Mouse (Mus musculus): Measurements from ENCODE around the gene Anapc15. TPM values are rescaled to one million over a fixed set of nuclear protein-coding genes. Genes with fewer than 3 reads are reported as not detected.
"Not testable (repeated sequence)": the region's sequence is repeated elsewhere in the genome, so short reads cannot be mapped to it uniquely, and the experiment has no call there.

Anapc15 gene
- total RNA-seq, 2 experiments from 2014 or later: 27.4 to 35.2 TPM

DNA sequence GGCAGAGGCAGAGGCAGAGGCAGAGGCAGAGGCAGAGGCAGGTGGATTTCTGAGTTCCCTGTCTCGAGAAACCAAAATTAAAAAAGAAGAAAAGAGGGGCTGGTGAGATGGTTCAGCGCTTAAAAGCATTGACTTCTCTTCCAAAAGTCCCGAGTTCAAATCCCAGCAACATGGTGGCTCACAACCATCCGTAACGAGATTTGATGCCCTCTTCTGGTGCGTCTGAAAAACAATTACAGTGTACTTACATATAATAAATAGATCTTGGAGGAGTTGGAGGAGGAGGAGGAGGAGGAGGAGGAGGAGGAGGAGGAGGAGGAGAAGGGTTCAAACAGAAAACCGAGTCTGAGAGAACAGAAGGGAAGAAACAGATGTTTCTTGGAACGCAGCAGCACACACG is 32.2 kb downstream of the Anapc15 start:
- DNase-seq (ENCODE audit: low spot score in 2 of 2): no peak

DNA sequence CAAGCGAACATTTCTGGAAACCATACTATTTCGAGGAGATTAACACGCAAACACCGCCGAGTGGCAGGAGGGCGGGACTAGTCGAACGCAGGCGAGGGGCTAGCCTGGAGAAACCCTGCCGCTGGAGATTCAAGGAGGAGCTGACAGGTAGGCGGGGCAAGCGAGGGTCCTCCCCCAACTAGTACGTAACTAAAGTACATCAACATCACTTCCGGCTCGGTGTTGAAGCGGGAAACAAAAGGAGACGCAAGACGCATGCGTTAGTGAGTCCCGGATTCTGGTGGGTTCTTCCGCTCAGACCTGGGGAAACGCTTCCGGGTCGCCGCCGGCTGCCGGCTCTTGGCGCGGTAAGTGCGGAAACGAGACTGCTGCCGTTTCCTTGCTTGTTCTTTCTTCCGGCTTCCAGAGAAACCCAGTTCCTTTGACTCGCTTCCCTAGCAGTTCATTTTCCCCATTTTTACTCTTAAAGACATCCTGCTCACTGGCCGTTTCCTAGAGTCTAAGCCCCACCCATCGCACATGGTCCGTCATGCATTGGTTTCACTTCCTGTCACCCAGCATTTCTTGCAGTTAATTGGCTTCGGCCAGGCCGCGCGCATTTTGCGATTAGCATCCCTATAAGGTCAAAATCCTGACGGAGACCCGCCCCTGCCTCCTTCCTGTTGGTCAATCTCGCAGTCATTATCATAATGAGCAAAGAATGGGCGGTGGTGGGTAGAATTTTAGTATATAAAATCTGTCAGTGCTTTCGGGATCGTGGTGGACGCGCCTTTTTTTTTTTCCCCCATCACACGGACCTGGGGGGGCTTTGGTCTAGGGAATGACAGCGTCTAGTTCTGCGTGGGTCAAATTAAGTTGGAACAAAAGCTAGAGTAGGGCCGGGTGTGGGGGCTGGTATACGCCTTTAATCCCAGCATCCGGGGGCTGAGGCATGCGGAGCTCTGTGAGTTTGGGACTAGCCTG is 32.9 kb downstream of the Anapc15 start:
- peak; percentile 88 for DNase-seq (ENCODE audit: low spot score in 2 of 2)

DNA sequence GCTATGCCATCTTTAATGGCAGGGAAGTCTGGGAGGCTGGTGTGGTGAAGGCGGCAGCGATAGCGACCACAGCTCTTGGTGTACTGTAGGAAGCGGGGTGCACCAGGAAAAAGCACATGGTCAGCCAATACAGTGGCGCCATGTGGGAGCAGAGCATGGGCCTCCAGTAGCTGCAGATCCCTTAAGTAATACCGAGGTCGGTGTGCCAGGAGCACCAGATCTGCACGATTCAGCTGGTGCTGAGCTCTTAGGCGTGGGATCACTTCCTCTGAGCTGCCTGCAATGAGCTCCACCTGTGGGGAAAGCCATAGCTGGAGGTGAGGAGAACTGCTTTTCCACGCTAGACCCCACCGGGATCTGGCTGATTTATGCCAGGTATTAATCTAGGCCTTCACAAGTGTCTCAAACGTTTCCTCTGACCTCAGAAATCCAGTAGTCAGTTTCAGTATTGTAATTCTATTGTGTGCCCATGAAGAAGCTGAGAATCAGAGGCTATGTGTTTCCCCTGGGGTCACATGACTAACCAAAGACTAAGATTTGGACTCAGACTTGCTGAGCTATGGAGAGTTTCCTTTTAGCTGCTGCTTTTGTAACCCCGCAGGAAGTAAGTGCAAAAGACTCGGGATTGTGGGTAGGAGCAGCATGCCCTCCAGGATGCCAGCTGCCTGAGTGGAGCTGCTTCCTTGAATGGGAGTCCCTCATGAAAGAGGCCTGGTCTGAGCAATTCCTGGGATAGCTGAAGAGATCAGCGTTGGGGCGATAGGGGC is 37.0 kb downstream of the Anapc15 start:
- no peak for DNase-seq (ENCODE audit: low spot score in 2 of 2)

DNA sequence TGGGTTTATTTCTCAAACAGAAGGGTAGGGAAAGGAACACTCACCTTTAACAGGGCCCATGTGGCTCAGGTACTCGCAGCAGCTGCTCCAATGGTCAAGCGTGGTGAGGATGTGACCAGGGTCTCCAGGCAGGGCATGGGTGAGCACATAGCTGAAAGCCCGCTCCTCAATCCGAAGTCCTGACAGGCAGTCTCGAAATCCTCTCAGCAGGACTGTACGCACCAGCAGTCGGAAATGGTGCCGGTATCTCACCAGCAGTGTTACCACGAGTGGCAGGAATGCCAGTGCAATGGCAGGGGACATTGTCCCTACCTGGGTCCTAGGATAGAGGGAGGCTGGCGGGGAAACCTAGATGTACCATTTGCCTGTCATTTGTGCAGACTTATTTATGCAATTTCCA is 38.5 kb downstream of the Anapc15 start:
- no peak for DNase-seq (ENCODE audit: low spot score in 2 of 2)

DNA sequence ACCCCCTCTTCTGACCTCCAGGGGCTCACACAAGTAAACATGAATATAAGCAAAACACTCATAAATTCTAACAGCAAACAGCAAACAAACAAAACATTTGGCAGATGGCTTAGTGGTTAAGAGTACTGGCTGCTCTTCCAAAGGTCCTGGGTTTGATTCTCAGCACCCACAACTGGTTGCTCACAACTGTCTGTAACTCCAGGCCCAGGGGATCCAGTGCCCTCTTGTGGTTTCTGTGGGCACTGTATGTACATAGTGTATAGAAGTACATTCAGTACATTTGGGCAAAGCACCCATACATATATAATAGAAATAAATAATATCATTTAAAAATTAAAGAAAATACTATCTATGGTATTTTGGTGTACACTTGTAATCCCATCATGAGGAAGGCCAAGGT is 39.3 kb downstream of the Anapc15 start:
- DNase-seq (ENCODE audit: low spot score in 2 of 2): no peak

GRCm38 (mm10) chr7:101905561-101906286 is 42.2 kb downstream of the Anapc15 start, which contains the start of gene Lamtor1:
Gene Lamtor1 (plus strand): TSS chr7:101905904.
- peak; percentile 97 to 98 for DNase-seq (ENCODE audit: low spot score in 2 of 2)

- no peak for DNase-seq (ENCODE audit: low spot score in 2 of 2)
Measured at GRCm38 (mm10) chr7:101906287-101906681, 42.8 kb downstream of the Anapc15 start, which contains the start of gene Tomt. Gene Tomt (minus strand): TSS chr7:101906359.

DNA sequence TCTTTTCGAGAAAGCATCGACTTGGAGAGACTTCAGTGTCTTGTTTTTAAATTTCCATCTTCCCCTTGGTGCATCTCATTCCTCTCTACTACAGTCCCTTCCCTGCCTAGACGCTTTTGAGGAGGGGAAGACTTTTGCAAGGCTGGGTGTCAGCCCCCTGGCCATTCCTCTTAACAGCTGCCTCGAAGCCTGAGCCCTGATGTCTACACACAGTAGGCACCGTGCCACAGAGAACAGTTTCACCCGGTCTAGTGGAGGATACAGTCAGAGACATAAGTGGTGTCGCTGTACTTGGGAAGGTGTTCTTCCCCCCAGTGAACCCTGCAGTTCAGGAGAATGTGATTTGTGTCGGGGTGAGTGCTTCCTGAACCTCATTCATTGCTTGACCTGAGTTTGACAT is 43.2 kb downstream of the Anapc15 start:
- no peak for DNase-seq (ENCODE audit: low spot score in 2 of 2)

- no peak for DNase-seq (ENCODE audit: low spot score in 2 of 2)
Measured at GRCm38 (mm10) chr7:101908367-101908766, 44.9 kb downstream of the Anapc15 start.

DNA sequence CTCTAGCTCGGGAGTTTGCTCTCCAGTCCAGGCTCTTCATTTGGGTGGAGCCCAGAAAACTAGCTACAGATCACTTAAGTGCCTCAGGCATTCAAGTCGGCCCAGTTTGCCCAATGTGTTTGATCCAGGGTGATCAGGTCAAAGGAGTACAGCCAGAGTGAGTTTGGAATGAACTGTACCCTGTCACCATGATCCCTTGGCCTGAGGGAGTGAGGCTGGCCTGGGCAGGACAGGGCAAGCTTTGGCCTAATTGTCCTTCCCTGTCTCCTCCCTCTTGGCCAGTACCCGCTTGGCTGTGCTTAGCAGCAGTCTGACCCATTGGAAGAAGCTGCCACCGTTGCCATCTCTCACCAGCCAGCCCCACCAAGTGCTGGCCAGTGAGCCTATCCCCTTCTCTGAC is 46.6 kb downstream of the Anapc15 start:
- DNase-seq (ENCODE audit: low spot score in 2 of 2): no peak

GRCm38 (mm10) chr7:101911982-101912381 is 48.5 kb downstream of the Anapc15 start:
- no peak for DNase-seq (ENCODE audit: low spot score in 2 of 2)

DNA sequence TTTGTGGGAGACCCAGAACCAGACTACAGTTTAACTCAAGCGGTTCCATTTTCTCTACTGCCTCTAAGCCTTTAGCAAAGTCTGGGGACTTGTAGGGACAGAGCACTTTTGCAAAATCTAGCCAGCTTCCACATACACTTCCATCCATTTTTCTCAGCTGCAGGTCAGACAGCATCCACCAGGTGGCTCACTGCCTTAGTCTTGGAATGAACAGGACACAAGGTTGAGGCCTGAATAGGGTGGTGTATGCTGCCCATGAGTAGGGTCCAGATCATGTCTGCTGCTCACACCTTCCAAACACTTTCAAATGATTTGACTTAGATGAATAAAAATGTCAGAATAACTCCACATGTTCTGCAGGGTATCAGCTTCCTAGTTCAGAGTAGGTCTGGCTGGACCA is 54.6 kb downstream of the Anapc15 start:
- DNase-seq (ENCODE audit: low spot score in 2 of 2): peak; percentile 60 to 64

DNA sequence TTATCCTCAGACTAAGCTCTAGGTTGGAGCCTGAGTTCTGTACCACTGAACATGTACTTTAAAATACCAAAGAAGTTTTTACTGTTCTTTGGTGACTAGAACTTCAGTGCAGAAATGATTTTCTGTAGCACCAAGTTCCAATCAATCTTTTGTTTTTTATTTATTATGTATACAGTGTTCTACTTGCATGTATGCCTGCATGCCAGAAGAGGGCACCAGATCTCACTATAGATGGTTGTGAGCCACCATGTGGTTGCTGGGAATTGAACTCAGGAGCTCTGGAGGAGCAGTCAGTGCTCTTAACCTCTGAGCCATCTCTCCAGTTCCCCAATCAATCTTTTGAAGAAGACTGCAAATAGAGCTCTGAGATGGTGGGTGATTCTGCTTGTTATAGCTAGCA is 62.4 kb downstream of the Anapc15 start:
- DNase-seq (ENCODE audit: low spot score in 2 of 2): not testable (repeated sequence)

DNA sequence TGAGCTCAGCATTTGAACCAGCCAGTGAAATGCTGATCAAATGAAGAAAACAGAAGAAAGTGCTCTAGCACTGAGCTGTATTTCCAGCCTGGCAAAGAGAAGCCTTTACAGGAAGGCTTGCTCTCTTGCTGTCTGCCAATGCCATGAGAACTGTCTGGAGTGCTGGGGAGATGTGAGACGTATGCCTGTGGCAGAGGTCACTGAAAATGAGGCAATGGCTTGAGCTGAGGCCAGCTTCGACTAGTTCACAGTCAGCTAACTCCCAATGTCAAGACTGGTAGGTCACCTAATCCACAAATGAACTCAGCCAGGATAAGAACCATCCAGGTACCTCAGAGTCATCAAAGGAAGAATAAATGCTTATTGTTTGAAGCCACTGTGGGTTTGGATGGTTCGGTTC is 64.6 kb downstream of the Anapc15 start:
- DNase-seq (ENCODE audit: low spot score in 2 of 2): no peak

- no peak for DNase-seq (ENCODE audit: low spot score in 2 of 2)
Measured at GRCm38 (mm10) chr7:101932551-101932950, 69.0 kb downstream of the Anapc15 start.

DNA sequence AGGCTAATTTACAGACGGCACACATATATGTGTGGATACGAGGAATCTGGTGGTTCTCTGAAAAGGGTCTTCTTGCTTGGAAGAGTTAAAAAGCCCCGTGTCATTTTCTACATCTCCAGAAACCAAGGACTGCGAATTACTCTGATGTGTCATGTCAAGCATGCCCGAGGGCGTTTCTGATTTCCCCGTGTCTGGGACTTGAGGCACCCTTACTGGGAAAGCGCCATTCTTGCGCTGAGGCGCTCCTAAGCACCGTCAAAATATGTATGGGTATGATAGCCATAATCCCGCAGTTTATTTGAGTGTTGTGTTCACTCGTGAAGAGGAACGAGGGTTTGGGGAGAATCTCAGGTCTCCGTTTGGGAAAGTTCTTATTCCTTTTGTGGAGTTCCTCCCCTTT is 69.8 kb downstream of the Anapc15 start:
- no peak for DNase-seq (ENCODE audit: low spot score in 2 of 2)

- DNase-seq (ENCODE audit: low spot score in 2 of 2): peak; percentile 87 to 89
Measured at GRCm38 (mm10) chr7:101933751-101934240, 70.3 kb downstream of the Anapc15 start, which contains the start of the genes Lrrc51 and Numa1. Gene Lrrc51 (minus strand): TSS chr7:101933895. Gene Numa1 (plus strand): TSS chr7:101934111.

DNA sequence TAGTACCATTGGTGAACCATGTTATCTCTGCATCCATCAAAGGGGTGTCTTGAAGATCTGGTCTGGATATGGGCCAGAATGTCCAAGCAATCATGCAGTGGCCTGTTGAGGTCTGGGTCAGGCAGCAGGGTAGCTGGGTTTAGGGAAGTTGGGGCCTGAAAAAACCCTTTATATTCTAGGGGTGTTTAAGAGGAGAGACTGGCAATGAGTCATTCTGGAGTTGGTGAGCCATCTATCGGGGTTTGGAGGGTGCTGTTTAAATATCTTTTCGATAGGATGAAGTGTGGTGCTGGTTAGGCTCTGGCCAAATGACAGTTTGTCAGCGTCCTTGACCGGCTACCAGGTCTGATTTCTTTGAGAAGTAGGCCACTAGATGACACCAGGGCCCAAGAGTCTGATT is 72.4 kb downstream of the Anapc15 start:
- DNase-seq (ENCODE audit: low spot score in 2 of 2): no peak

GRCm38 (mm10) chr7:101936996-101937395 is 73.5 kb downstream of the Anapc15 start:
- no peak for DNase-seq (ENCODE audit: low spot score in 2 of 2)

- DNase-seq (ENCODE audit: low spot score in 2 of 2): no peak
Measured at GRCm38 (mm10) chr7:101937569-101937968, 74.1 kb downstream of the Anapc15 start.

DNA sequence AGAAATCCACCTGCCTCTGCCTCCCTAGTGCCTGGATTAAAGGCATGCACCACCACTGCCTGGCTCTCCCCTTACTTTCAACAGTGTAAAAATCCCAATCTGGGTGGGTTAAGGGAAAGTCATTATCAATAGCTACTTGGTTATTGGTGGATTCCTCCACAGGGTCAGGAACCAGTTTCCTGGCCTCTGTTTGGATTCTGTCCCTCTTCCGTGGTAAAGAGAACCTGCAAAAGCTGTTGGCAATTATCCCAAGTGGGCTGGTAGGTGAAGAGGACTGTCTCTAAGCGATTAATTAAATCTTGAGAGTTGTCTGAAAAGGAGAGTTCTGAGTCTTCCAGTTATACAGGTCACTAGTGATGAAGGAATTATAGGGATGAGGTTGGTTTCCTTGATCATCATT is 74.8 kb downstream of the Anapc15 start:
- no peak for DNase-seq (ENCODE audit: low spot score in 2 of 2)

Data from adrenal gland, adult 18-20 months (tissue).